Mouse (Mus musculus): ENCODE results near the gene Grcc10.

The Grcc10 gene

GRCm38 (mm10) chr6:124732476-124733370 lies 8.5 kb downstream of the Grcc10 start:
- DNase-seq (ENCODE audit: inconsistent age in 2 of 2, low spot score in 1 of 2) = peak; percentile 55 to 65

- no peak for DNase-seq (ENCODE audit: inconsistent age in 2 of 2, low spot score in 1 of 2)
Observed at GRCm38 (mm10) chr6:124731038-124731437, 10.1 kb downstream of the Grcc10 start.

GRCm38 (mm10) chr6:124729850-124730705 lies 11.1 kb downstream of the Grcc10 start:
- DNase-seq (ENCODE audit: inconsistent age in 2 of 2, low spot score in 1 of 2) = no peak

GRCm38 (mm10) chr6:124728621-124729020 lies 12.6 kb downstream of the Grcc10 start:
- peak; percentile 84 to 90 for DNase-seq (ENCODE audit: inconsistent age in 2 of 2, low spot score in 1 of 2)

GRCm38 (mm10) chr6:124724472-124724871 lies 16.7 kb downstream of the Grcc10 start:
- DNase-seq (ENCODE audit: inconsistent age in 2 of 2, low spot score in 1 of 2) = no peak

GRCm38 (mm10) chr6:124723541-124723940 lies 17.6 kb downstream of the Grcc10 start:
- DNase-seq (ENCODE audit: inconsistent age in 2 of 2, low spot score in 1 of 2) = no peak

GRCm38 (mm10) chr6:124722876-124723473 lies 18.2 kb downstream of the Grcc10 start:
- DNase-seq (ENCODE audit: inconsistent age in 2 of 2, low spot score in 1 of 2) = no peak

- DNase-seq (ENCODE audit: inconsistent age in 2 of 2, low spot score in 1 of 2) = no peak
Observed at GRCm38 (mm10) chr6:124720904-124721303, 20.3 kb downstream of the Grcc10 start.

- no peak for DNase-seq (ENCODE audit: inconsistent age in 2 of 2, low spot score in 1 of 2)
Observed at GRCm38 (mm10) chr6:124719354-124719978, 21.7 kb downstream of the Grcc10 start.

- no peak for DNase-seq (ENCODE audit: inconsistent age in 2 of 2, low spot score in 1 of 2)
Observed at GRCm38 (mm10) chr6:124718703-124719102, 22.5 kb downstream of the Grcc10 start.

- peak; percentile 63 to 72 for DNase-seq (ENCODE audit: inconsistent age in 2 of 2, low spot score in 1 of 2)
Observed at GRCm38 (mm10) chr6:124717968-124718367, 23.2 kb downstream of the Grcc10 start.

GRCm38 (mm10) chr6:124716864-124717490 lies 24.2 kb downstream of the Grcc10 start:
- peak; percentile 61 to 81 for DNase-seq (ENCODE audit: inconsistent age in 2 of 2, low spot score in 1 of 2)

GRCm38 (mm10) chr6:124712918-124713317 lies 28.3 kb downstream of the Grcc10 start:
- DNase-seq (ENCODE audit: inconsistent age in 2 of 2, low spot score in 1 of 2) = no peak

GRCm38 (mm10) chr6:124711824-124712782 lies 29.1 kb downstream of the Grcc10 start, which contains the start of the genes Emg1 and Phb2:
TSS of gene Emg1 (minus strand) at chr6:124712178.
TSS of gene Phb2 (plus strand) at chr6:124712336.
- peak; percentile 99 for DNase-seq (ENCODE audit: inconsistent age in 2 of 2, low spot score in 1 of 2)

GRCm38 (mm10) chr6:124708289-124708889 lies 32.8 kb downstream of the Grcc10 start:
- DNase-seq (ENCODE audit: inconsistent age in 2 of 2, low spot score in 1 of 2) = no peak

GRCm38 (mm10) chr6:124706061-124706627 lies 35.0 kb downstream of the Grcc10 start:
- DNase-seq (ENCODE audit: inconsistent age in 2 of 2, low spot score in 1 of 2) = no peak

GRCm38 (mm10) chr6:124704417-124704816 lies 36.8 kb downstream of the Grcc10 start:
- no peak for DNase-seq (ENCODE audit: inconsistent age in 2 of 2, low spot score in 1 of 2)

GRCm38 (mm10) chr6:124703789-124704188 lies 37.4 kb downstream of the Grcc10 start:
- DNase-seq (ENCODE audit: inconsistent age in 2 of 2, low spot score in 1 of 2) = no peak

- DNase-seq (ENCODE audit: inconsistent age in 2 of 2, low spot score in 1 of 2) = peak; percentile 61 to 88
Observed at GRCm38 (mm10) chr6:124702784-124703103, 38.4 kb downstream of the Grcc10 start.

All from adrenal gland, adult (tissue).